Mouse (Mus musculus) right cerebral cortex, postnatal 25 days (tissue): ENCODE measurements around the gene Atg101.

Experiments
- DNase-seq: peaks from one replicate; pipeline ENCODE4 v3.0.0; 2022

Gene Atg101

GRCm38 (mm10) chr15:101255842-101256462 lies 28.1 kb upstream of the Atg101 start:
- no peak for DNase-seq

GRCm38 (mm10) chr15:101256463-101257206 lies 27.4 kb upstream of the Atg101 start:
- no peak for DNase-seq

GRCm38 (mm10) chr15:101258420-101258819 lies 25.7 kb upstream of the Atg101 start:
- no peak for DNase-seq

- no peak for DNase-seq
Observed at GRCm38 (mm10) chr15:101259922-101260321, 24.1 kb upstream of the Atg101 start.

- DNase-seq: no peak
Observed at GRCm38 (mm10) chr15:101260387-101260786, 23.7 kb upstream of the Atg101 start.

GRCm38 (mm10) chr15:101260874-101261622 lies 23.0 kb upstream of the Atg101 start:
- no peak for DNase-seq

- DNase-seq: no peak
Observed at GRCm38 (mm10) chr15:101262502-101262901, 21.6 kb upstream of the Atg101 start.

GRCm38 (mm10) chr15:101266132-101266963 lies 17.7 kb upstream of the Atg101 start:
- DNase-seq: peak; percentile 93

GRCm38 (mm10) chr15:101267053-101268032 lies 16.7 kb upstream of the Atg101 start:
- DNase-seq: no peak

GRCm38 (mm10) chr15:101270101-101270820 lies 13.8 kb upstream of the Atg101 start:
- DNase-seq: no peak

- no peak for DNase-seq
Observed at GRCm38 (mm10) chr15:101271107-101271506, 13.0 kb upstream of the Atg101 start.

- no peak for DNase-seq
Observed at GRCm38 (mm10) chr15:101271513-101271912, 12.6 kb upstream of the Atg101 start.

- DNase-seq: no peak
Observed at GRCm38 (mm10) chr15:101274380-101274779, 9.7 kb upstream of the Atg101 start.

GRCm38 (mm10) chr15:101277351-101277899 lies 6.6 kb upstream of the Atg101 start:
- no peak for DNase-seq

GRCm38 (mm10) chr15:101278589-101278988 lies 5.5 kb upstream of the Atg101 start:
- no peak for DNase-seq

GRCm38 (mm10) chr15:101279430-101279999 lies 4.6 kb upstream of the Atg101 start:
- DNase-seq: no peak

GRCm38 (mm10) chr15:101282471-101282870 lies 1.6 kb upstream of the Atg101 start:
- no peak for DNase-seq

- no peak for DNase-seq
Observed at GRCm38 (mm10) chr15:101283183-101283910, 725 bp upstream of the Atg101 start.

- DNase-seq: no peak
Observed at GRCm38 (mm10) chr15:101286129-101286770, 2.2 kb downstream of the Atg101 start.
